Mouse (Mus musculus) CH12.LX (cell line): ENCODE measurements around the gene Dusp9.

Experiments used
- CTCF ChIP-seq, 2 experiments: IDR thresholded peaks in 1 of 2; conservative IDR thresholded peaks in 1 of 2; 2 replicates each; pipeline ENCODE4 v1.5.1; 2011 to 2012; ENCODE audit warnings: low read depth in 2 of 2, low read length in 2 of 2, improper control_type of control experiment in 1 of 2, inconsistent platforms in 1 of 2, mild to moderate bottlenecking in 1 of 2, moderate library complexity in 1 of 2
- E2F4 ChIP-seq: IDR thresholded peaks from 2 replicates; pipeline ENCODE4 v1.6.1; 2011; ENCODE audit warnings: low read depth, low read length, improper control_type of control experiment; ENCODE audit not compliant: insufficient replicate concordance
- GABPA ChIP-seq: IDR thresholded peaks from 2 replicates; pipeline ENCODE4 v1.6.1; 2012; ENCODE audit warnings: low read depth, low read length, improper control_type of control experiment, inconsistent platforms; ENCODE audit not compliant: insufficient replicate concordance
- KAT2A ChIP-seq: IDR thresholded peaks from 2 replicates; pipeline ENCODE4 v1.6.1; 2012; ENCODE audit warnings: low read length, improper control_type of control experiment, inconsistent platforms; ENCODE audit not compliant: insufficient replicate concordance
- MAFK ChIP-seq: IDR thresholded peaks from 2 replicates; pipeline ENCODE4 v1.6.1; 2011; ENCODE audit warnings: low read length, improper control_type of control experiment; ENCODE audit not compliant: insufficient replicate concordance
- POLR2A ChIP-seq: IDR thresholded peaks from 2 replicates; pipeline ENCODE4 v1.6.1; 2011; ENCODE audit warnings: low read depth, mild to moderate bottlenecking, improper control_type of control experiment, low read length
- SMC3 ChIP-seq: IDR thresholded peaks from 2 replicates; pipeline ENCODE4 v1.6.1; 2011; ENCODE audit warnings: low read depth, low read length, improper control_type of control experiment

GRCm38 (mm10) chrX:73684156-73684555 lies 44.9 kb downstream of the Dusp9 start:
- TF ChIP-seq SMC3 (no peak), MAFK (no peak), GABPA (no peak), E2F4 (no peak), CTCF (conservative IDR thresholded peaks at IDR 0.05 in 1 of 2, IDR thresholded peaks at IDR 0.05 in 1 of 2; ENCODE audit: low read depth in 2 of 2, low read length in 2 of 2) (no peak), POLR2A (no peak), KAT2A (no peak)
